Mouse (Mus musculus) liver, adult 2 months (tissue): ENCODE results near the gene Spg7. TPM values are rescaled to one million over a fixed set of nuclear protein-coding genes. Genes with fewer than 3 reads are reported as not detected.

Experiments used
- DNase-seq: peaks from one replicate; pipeline ENCODE4 v3.0.0-alpha.2; 2011; ENCODE audit warnings: low read depth, low spot score; ENCODE audit errors: extremely low read depth
- H3K27ac ChIP-seq: fragments of 200-500 bp; replicated peaks from 2 replicates; pipeline ENCODE4 v1.5.1; 2012; ENCODE audit warnings: low read depth, mild to moderate bottlenecking, control low read depth, inconsistent platforms, low read length; ENCODE audit not compliant: insufficient read depth
- H3K27me3 ChIP-seq: fragments of 200-500 bp; 2 replicates; pipeline ENCODE4 v1.6.1; 2012; ENCODE audit warnings: mild to moderate bottlenecking, moderate library complexity, low read length, inconsistent platforms; ENCODE audit not compliant: control insufficient read depth, insufficient read depth
- H3K36me3 ChIP-seq: fragments of 200-500 bp; 2 replicates; pipeline ENCODE4 v1.6.1; 2012; ENCODE audit warnings: low read length, inconsistent platforms; ENCODE audit not compliant: control insufficient read depth, insufficient read depth
- H3K4me1 ChIP-seq: fragments of 200-500 bp; 2 replicates; pipeline ENCODE4 v1.6.1; 2011; ENCODE audit warnings: low read length; ENCODE audit not compliant: control insufficient read depth, insufficient read depth
- H3K4me3 ChIP-seq: fragments of 200-500 bp; 2 replicates; pipeline ENCODE4 v1.5.1; 2011; ENCODE audit warnings: low read depth, mild to moderate bottlenecking, control low read depth, low read length, moderate library complexity; ENCODE audit not compliant: insufficient read depth
- H3K79me2 ChIP-seq: fragments of 200-500 bp; 2 replicates; pipeline ENCODE4 v1.6.1; 2012; ENCODE audit warnings: inconsistent platforms, mild to moderate bottlenecking, low read length, moderate library complexity; ENCODE audit not compliant: control insufficient read depth, insufficient read depth
- H3K9ac ChIP-seq: fragments of 200-500 bp; 2 replicates; pipeline ENCODE4 v1.6.1; 2012; ENCODE audit warnings: low read depth, mild to moderate bottlenecking, control low read depth, inconsistent platforms, low read length
- CTCF ChIP-seq: fragments of 200-500 bp; IDR thresholded peaks from 2 replicates; pipeline ENCODE4 v1.5.1; 2011; ENCODE audit warnings: low read depth, low read length, control low read depth
- POLR2A ChIP-seq: fragments of 200-500 bp; IDR thresholded peaks from 2 replicates; pipeline ENCODE4 v1.6.1; 2011; ENCODE audit warnings: low read length, control low read depth; ENCODE audit not compliant: insufficient read depth; ENCODE audit errors: extremely low read depth
- WGBS: fragments of 180-500 bp; shearing (Covaris S2); methylation state at CpG from one replicate; pipeline ENCODE4 v1.1.7; 2018; 5-methylcytosine and 5-hydroxymethylcytosine counted together
- polyA plus RNA-seq: library from polyadenylated mRNA; depleted of rRNA; stranded (reverse); fragments of >200 nt; gene quantifications from 2 replicates; pipeline ENCODE4 v1.2.3, GENCODE M21; 2012
- total RNA-seq: library from RNA; depleted of rRNA; stranded (reverse); fragments of >200 nt; gene quantifications from 2 replicates; pipeline ENCODE4 v1.2.3, GENCODE M21; 2014

The Spg7 gene
- total and polyA plus RNA-seq, 2 experiments: 27.4 to 62.4 TPM

- H3K36me3 ChIP-seq: no peaks in the 10 kb centered on the region
- no peak overlapping the region for H3K9ac ChIP-seq
- H3K79me2 ChIP-seq: peaks cover 6% of the 10 kb centered on the region; the same call in 1 of the 2 replicates
- H3K27ac ChIP-seq: no peak overlapping the region
- no peak for DNase-seq
- WGBS: 94% methylated on average over 7 of the region's 7 CpGs
- H3K4me1 ChIP-seq: peaks cover 8% of the 10 kb centered on the region
- no peaks in the 10 kb centered on the region for H3K27me3 ChIP-seq
- H3K4me3 ChIP-seq: no peak overlapping the region
- TF ChIP-seq CTCF (no peak), POLR2A (no peak)
Measured at GRCm38 (mm10) chr8:123047827-123048226, 14.9 kb upstream of the Spg7 start.

- H3K4me3 ChIP-seq: no peak overlapping the region
- no peak overlapping the region for H3K27ac ChIP-seq
- 78% methylated on average over 7 of the region's 7 CpGs for WGBS
- H3K27me3 ChIP-seq: no peaks in the 10 kb centered on the region
- TF ChIP-seq CTCF (no peak), POLR2A (no peak)
- DNase-seq: no peak
- H3K36me3 ChIP-seq: no peaks in the 10 kb centered on the region
- H3K79me2 ChIP-seq: peaks cover 6% of the 10 kb centered on the region; the same call in 1 of the 2 replicates
- H3K9ac ChIP-seq: no peak overlapping the region
- H3K4me1 ChIP-seq: peaks cover 8% of the 10 kb centered on the region
Measured at GRCm38 (mm10) chr8:123048402-123048801, 14.3 kb upstream of the Spg7 start.

GRCm38 (mm10) chr8:123051458-123051857, 11.3 kb upstream of the Spg7 start:
- no peak overlapping the region for H3K9ac ChIP-seq
- H3K36me3 ChIP-seq: no peaks in the 10 kb centered on the region
- H3K4me1 ChIP-seq: peaks cover 4% of the 10 kb centered on the region
- no peaks in the 10 kb centered on the region for H3K27me3 ChIP-seq
- H3K4me3 ChIP-seq: no peak overlapping the region
- TF ChIP-seq CTCF (no peak), POLR2A (no peak)
- DNase-seq: peak; percentile 45
- H3K27ac ChIP-seq: no peak overlapping the region
- WGBS: 19% methylated on average over 5 of the region's 5 CpGs
- H3K79me2 ChIP-seq: no peaks in the 10 kb centered on the region

- no peak for DNase-seq
- WGBS: 85% methylated on average over 4 of the region's 4 CpGs
- Histone ChIP-seq H3K9ac (peak overlapping the region; percentile 29; the same call in 1 of the 2 replicates), H3K36me3 (no peaks in the 10 kb centered on the region), H3K4me1 (peaks cover 13% of the 10 kb centered on the region), H3K27ac (peak overlapping the region; percentile 88; the same call in 1 of the 2 replicates), H3K79me2 (peaks cover 8% of the 10 kb centered on the region; the same call in 1 of the 2 replicates), H3K4me3 (no peak overlapping the region), H3K27me3 (no peaks in the 10 kb centered on the region)
- TF ChIP-seq CTCF (no peak), POLR2A (no peak)
Measured at GRCm38 (mm10) chr8:123064072-123064471, 1.3 kb downstream of the Spg7 start.

GRCm38 (mm10) chr8:123064809-123065213, 2.1 kb downstream of the Spg7 start:
- TF ChIP-seq CTCF (no peak), POLR2A (no peak)
- no peak for DNase-seq

More at GRCm38 (mm10) chr8:123064809-123065213, 2.1 kb downstream of the Spg7 start:
- Histone ChIP-seq H3K4me1 (peaks cover 13% of the 10 kb centered on the region), H3K79me2 (peaks cover 8% of the 10 kb centered on the region; the same call in 1 of the 2 replicates), H3K9ac (peak overlapping the region; percentile 78), H3K4me3 (peak overlapping the region; percentile 93), H3K27ac (peak overlapping the region; percentile 88), H3K36me3 (no peaks in the 10 kb centered on the region), H3K27me3 (no peaks in the 10 kb centered on the region)
- 1% methylated on average over 14 of the region's 14 CpGs for WGBS
